Mouse (Mus musculus): ENCODE results near the gene 2010111I01Rik.

DNA sequence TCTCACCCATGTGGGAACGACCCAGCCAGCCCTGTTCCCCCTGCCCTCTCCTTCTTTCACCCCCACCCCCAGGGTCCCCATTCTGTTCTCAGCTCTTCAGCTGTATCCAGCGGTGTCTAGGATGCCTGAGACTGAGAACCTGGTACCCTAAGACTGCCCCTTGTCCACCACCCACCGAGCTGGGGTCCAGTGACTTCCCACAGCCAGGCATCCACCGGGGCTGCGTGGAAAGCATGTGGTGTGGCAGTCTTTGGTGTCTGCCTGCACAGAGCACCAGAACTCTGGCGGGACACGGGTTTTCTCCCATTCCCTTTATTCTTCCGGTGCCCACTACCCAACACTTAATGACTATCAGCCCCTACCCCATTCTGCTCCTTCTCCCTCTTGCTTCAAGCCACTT is 119.0 kb downstream of the 2010111I01Rik start:
- TF ChIP-seq CTCF (IDR thresholded peaks at IDR 0.05; ENCODE audit: low read depth) (no peak), EP300 (IDR thresholded peaks at IDR 0.05; ENCODE audit: low read depth) (no peak)

All from liver, embryonic 14.5 days (tissue).